Mouse (Mus musculus) liver, embryonic 16.5 days (tissue): ENCODE measurements around the gene Vac14. TPM values are rescaled to one million over a fixed set of nuclear protein-coding genes. Genes with fewer than 3 reads are reported as not detected.

ENCODE experiments used
- ATAC-seq: fragments of 200-750 bp; cut with Nextera tagmentation; 2 replicates; pipeline ENCODE4 v1.8.0; 2017; ENCODE audit warnings: low read depth, mild to moderate bottlenecking, moderate number of reproducible peaks, moderate library complexity
- H3K27ac ChIP-seq: fragments of 300-500 bp; sonication (generic); 2 replicates; pipeline ENCODE4 v1.5.1; 2014; ENCODE audit warnings: mild to moderate bottlenecking, low read length
- H3K27me3 ChIP-seq: fragments of 300-500 bp; sonication (generic); 2 replicates; pipeline ENCODE4 v1.6.1; 2014; ENCODE audit warnings: low read depth, low read length, mixed read lengths; ENCODE audit not compliant: control insufficient read depth, insufficient read depth
- H3K36me3 ChIP-seq: fragments of 300-500 bp; sonication (generic); 2 replicates; pipeline ENCODE4 v1.6.1; 2014; ENCODE audit warnings: mild to moderate bottlenecking; ENCODE audit not compliant: control insufficient read depth, insufficient read depth
- H3K4me1 ChIP-seq: fragments of 300-500 bp; sonication (generic); 2 replicates; pipeline ENCODE4 v1.6.1; 2014; ENCODE audit warnings: low read depth, low read length, mixed read lengths; ENCODE audit not compliant: control insufficient read depth
- H3K4me2 ChIP-seq: fragments of 300-500 bp; sonication (generic); 2 replicates; pipeline ENCODE4 v1.6.1; 2014; ENCODE audit warnings: low read depth, low read length, mixed read lengths
- H3K4me3 ChIP-seq: fragments of 300-500 bp; sonication (generic); 2 replicates; pipeline ENCODE4 v1.5.1; 2014; ENCODE audit warnings: low read depth, mild to moderate bottlenecking, low read length
- H3K9ac ChIP-seq: fragments of 300-500 bp; sonication (generic); 2 replicates; pipeline ENCODE4 v1.6.1; 2014; ENCODE audit warnings: low read depth, low read length
- H3K9me3 ChIP-seq: fragments of 300-500 bp; sonication (generic); replicated peaks from 2 replicates; pipeline ENCODE4 v1.6.1; 2016; ENCODE audit warnings: low read length; ENCODE audit not compliant: control insufficient read depth
- whole genome bisulfite sequencing: fragments of 180-500 bp; shearing (Covaris S2); extraction: QIAGEN DNeasy Blood & Tissue Kit; methylation state at CpG from one replicate; pipeline ENCODE4 v1.1.7; 2014; ENCODE audit not compliant: insufficient replicate concordance; 5-methylcytosine and 5-hydroxymethylcytosine counted together
- polyA plus RNA-seq: library from polyadenylated mRNA; unstranded; fragments of >200 nt; fragmentation: Nextera tagmentation; extraction: Ambion mirVana; gene quantifications from 2 replicates; pipeline ENCODE4 v1.2.1, GENCODE M21; 2015

The Vac14 gene
- polyA plus RNA-seq, 1 experiment from 2014 or later: 9.2 TPM

GRCm38 (mm10) chr8:110644422-110644821 is 26.0 kb downstream of the Vac14 start:
- Histone ChIP-seq H3K4me2 (no peak overlapping the region), H3K9ac (no peak overlapping the region), H3K36me3 (peaks cover 2% of the 10 kb centered on the region), H3K27me3 (no peaks in the 10 kb centered on the region), H3K9me3 (no peaks in the 10 kb centered on the region), H3K27ac (no peak overlapping the region), H3K4me3 (no peak overlapping the region), H3K4me1 (no peaks in the 10 kb centered on the region)
- WGBS: 75% methylated on average over 4 of the region's 4 CpGs
- ATAC-seq: no peak

- 71% methylated on average over 2 of the region's 2 CpGs for WGBS
- no peaks in the 10 kb centered on the region for H3K9me3 ChIP-seq
- H3K9ac ChIP-seq: no peak overlapping the region
- ATAC-seq: no peak
- no peaks in the 10 kb centered on the region for H3K4me1 ChIP-seq
- peaks cover 2% of the 10 kb centered on the region for H3K36me3 ChIP-seq
- no peak overlapping the region for H3K4me3 ChIP-seq
- H3K27ac ChIP-seq: no peak overlapping the region
- no peak overlapping the region for H3K4me2 ChIP-seq
- no peaks in the 10 kb centered on the region for H3K27me3 ChIP-seq
Observed at GRCm38 (mm10) chr8:110644901-110645300, 26.5 kb downstream of the Vac14 start.

GRCm38 (mm10) chr8:110645340-110645739 is 27.0 kb downstream of the Vac14 start:
- 69% methylated on average over 3 of the region's 3 CpGs for WGBS
- Histone ChIP-seq H3K36me3 (peaks cover 2% of the 10 kb centered on the region), H3K4me1 (no peaks in the 10 kb centered on the region), H3K27me3 (no peaks in the 10 kb centered on the region), H3K27ac (no peak overlapping the region), H3K9ac (no peak overlapping the region), H3K4me3 (no peak overlapping the region), H3K9me3 (no peaks in the 10 kb centered on the region), H3K4me2 (no peak overlapping the region)
- ATAC-seq: no peak; the same call in 1 of the 2 replicates

- Histone ChIP-seq H3K9ac (no peak overlapping the region), H3K27me3 (no peaks in the 10 kb centered on the region), H3K4me3 (no peak overlapping the region), H3K36me3 (peaks cover 2% of the 10 kb centered on the region), H3K9me3 (no peaks in the 10 kb centered on the region), H3K4me2 (no peak overlapping the region), H3K4me1 (no peaks in the 10 kb centered on the region), H3K27ac (no peak overlapping the region)
- ATAC-seq: no peak
- WGBS: 47% methylated on average over 6 of the region's 6 CpGs
Observed at GRCm38 (mm10) chr8:110646064-110646463, 27.7 kb downstream of the Vac14 start.

- 77% methylated on average over 3 of the region's 3 CpGs for WGBS
- H3K9ac ChIP-seq: no peak overlapping the region
- H3K4me2 ChIP-seq: no peak overlapping the region
- H3K27me3 ChIP-seq: no peaks in the 10 kb centered on the region
- no peaks in the 10 kb centered on the region for H3K4me1 ChIP-seq
- H3K9me3 ChIP-seq: no peaks in the 10 kb centered on the region
- ATAC-seq: no peak
- no peak overlapping the region for H3K27ac ChIP-seq
- H3K4me3 ChIP-seq: no peak overlapping the region
- H3K36me3 ChIP-seq: 0 out of 2 replicates have a peak, but pooled peaks cover 2% of the 10 kb centered on the region
Observed at GRCm38 (mm10) chr8:110648577-110648976, 30.2 kb downstream of the Vac14 start.

- Histone ChIP-seq H3K9ac (no peak overlapping the region), H3K27me3 (no peaks in the 10 kb centered on the region), H3K9me3 (no peaks in the 10 kb centered on the region), H3K4me2 (no peak overlapping the region), H3K4me1 (no peaks in the 10 kb centered on the region), H3K4me3 (no peak overlapping the region), H3K36me3 (0 out of 2 replicates have a peak, but pooled peaks cover 2% of the 10 kb centered on the region), H3K27ac (no peak overlapping the region)
- WGBS: 74% methylated on average over 6 of the region's 6 CpGs
- no peak for ATAC-seq
Observed at GRCm38 (mm10) chr8:110649286-110649685, 30.9 kb downstream of the Vac14 start.

GRCm38 (mm10) chr8:110650838-110651237 is 32.5 kb downstream of the Vac14 start:
- Histone ChIP-seq H3K4me2 (no peak overlapping the region), H3K36me3 (no peaks in the 10 kb centered on the region), H3K4me3 (no peak overlapping the region), H3K9me3 (no peaks in the 10 kb centered on the region), H3K4me1 (no peaks in the 10 kb centered on the region), H3K27me3 (no peaks in the 10 kb centered on the region), H3K9ac (no peak overlapping the region), H3K27ac (no peak overlapping the region)
- no peak for ATAC-seq
- 68% methylated on average over 9 of the region's 9 CpGs for WGBS

GRCm38 (mm10) chr8:110651847-110652246 is 33.5 kb downstream of the Vac14 start:
- 66% methylated on average over 4 of the region's 4 CpGs for WGBS
- Histone ChIP-seq H3K4me1 (no peaks in the 10 kb centered on the region), H3K9ac (no peak overlapping the region), H3K36me3 (no peaks in the 10 kb centered on the region), H3K27ac (no peak overlapping the region), H3K27me3 (no peaks in the 10 kb centered on the region), H3K4me3 (no peak overlapping the region), H3K9me3 (no peaks in the 10 kb centered on the region), H3K4me2 (no peak overlapping the region)
- no peak for ATAC-seq

GRCm38 (mm10) chr8:110654075-110655060 is 36.0 kb downstream of the Vac14 start:
- Histone ChIP-seq H3K9me3 (no peaks in the 10 kb centered on the region), H3K27ac (no peak overlapping the region), H3K27me3 (no peaks in the 10 kb centered on the region), H3K4me3 (no peak overlapping the region), H3K4me2 (no peak overlapping the region), H3K36me3 (no peaks in the 10 kb centered on the region; the same call in 1 of the 2 replicates), H3K4me1 (no peaks in the 10 kb centered on the region), H3K9ac (no peak overlapping the region)
- no peak for ATAC-seq
- WGBS: 82% methylated on average over 9 of the region's 9 CpGs
